Mouse (Mus musculus) myocyte (in vitro differentiated cells): Measurements from ENCODE around the gene Tbccd1.

Experiments
- CEBPB ChIP-seq: IDR thresholded peaks from 2 replicates; pipeline ENCODE4 v1.6.1; 2011; ENCODE audit warnings: mild to moderate bottlenecking, moderate library complexity; ENCODE audit not compliant: poor library complexity, insufficient read depth, severe bottlenecking
- E2F4 ChIP-seq: IDR thresholded peaks from one replicate; pipeline ENCODE4 v1.6.1; 2011; ENCODE audit warnings: mild to moderate bottlenecking, control low read depth, moderate library complexity; ENCODE audit not compliant: insufficient read depth
- MAX ChIP-seq: IDR thresholded peaks from one replicate; pipeline ENCODE4 v1.6.1; 2011; ENCODE audit warnings: low read depth, mild to moderate bottlenecking, control low read depth
- MYOG ChIP-seq, 3 experiments: IDR thresholded peaks; one replicate each; pipeline ENCODE4 v1.6.1; 2011; ENCODE audit warnings: control low read depth in 2 of 3, low read depth in 2 of 3, mild to moderate bottlenecking in 2 of 3; ENCODE audit not compliant: insufficient read length in 2 of 3, control insufficient read depth in 1 of 3, insufficient read depth in 1 of 3
- POLR2A ChIP-seq: IDR thresholded peaks from one replicate; pipeline ENCODE4 v1.6.1; 2011; ENCODE audit warnings: low read depth, mild to moderate bottlenecking, control low read depth, moderate library complexity; ENCODE audit not compliant: insufficient read length
- POLR2AphosphoS2 ChIP-seq: IDR thresholded peaks from one replicate; pipeline ENCODE4 v1.6.1; 2011; ENCODE audit warnings: low read depth, control low read depth; ENCODE audit not compliant: insufficient read length
- REST ChIP-seq: IDR thresholded peaks from one replicate; pipeline ENCODE4 v1.6.1; 2011; ENCODE audit warnings: mild to moderate bottlenecking, control low read depth, moderate library complexity; ENCODE audit not compliant: insufficient read depth, insufficient read length
- TCF12 ChIP-seq: IDR thresholded peaks from one replicate; pipeline ENCODE4 v1.6.1; 2011; ENCODE audit warnings: mild to moderate bottlenecking, control low read depth; ENCODE audit not compliant: poor library complexity, insufficient read depth, severe bottlenecking
- TCF3 ChIP-seq: IDR thresholded peaks from one replicate; pipeline ENCODE4 v1.6.1; 2011; ENCODE audit warnings: low read depth, control low read depth; ENCODE audit not compliant: insufficient read length
- USF1 ChIP-seq: IDR thresholded peaks from one replicate; pipeline ENCODE4 v1.6.1; 2011; ENCODE audit warnings: low read depth, mild to moderate bottlenecking, control low read depth, moderate library complexity

DNA sequence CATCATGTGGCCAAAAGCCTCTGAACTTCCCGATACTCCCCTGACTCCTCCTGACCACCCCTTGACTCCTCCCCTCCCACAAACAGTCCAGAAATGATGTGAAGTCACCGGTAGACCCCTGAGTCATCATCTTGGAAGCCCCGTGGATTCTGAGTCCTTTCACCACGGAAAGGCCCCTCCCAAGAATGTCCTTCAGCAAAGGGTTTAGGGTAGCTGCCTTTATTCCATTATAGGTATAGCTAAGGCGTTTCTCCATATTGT lies 56.7 kb downstream of the Tbccd1 start:
- TF ChIP-seq MAX, result no peak
- no peak for TF ChIP-seq USF1
- TF ChIP-seq POLR2A, result no peak
- TF ChIP-seq POLR2AphosphoS2, result no peak
- no peak for TF ChIP-seq MYOG (IDR thresholded peaks at IDR 0.05; ENCODE audit: control insufficient read depth in 1 of 3, insufficient read depth in 1 of 3, insufficient read length in 2 of 3, low read depth in 2 of 3)
- TF ChIP-seq TCF12, result no peak
- TF ChIP-seq CEBPB, result no peak
- TF ChIP-seq REST, result no peak
- no peak for TF ChIP-seq E2F4
- TF ChIP-seq TCF3, result no peak
